Mouse (Mus musculus) urinary bladder, postnatal 25 days (tissue): ENCODE data around the gene Tmigd3.
"Not testable (repeated sequence)": the region's sequence is repeated elsewhere in the genome, so short reads cannot be mapped to it uniquely, and the experiment has no call there.

Source experiments
- DNase-seq: peaks from one replicate; pipeline ENCODE4 v3.0.0; 2022; ENCODE audit warnings: low spot score

Gene Tmigd3

DNA sequence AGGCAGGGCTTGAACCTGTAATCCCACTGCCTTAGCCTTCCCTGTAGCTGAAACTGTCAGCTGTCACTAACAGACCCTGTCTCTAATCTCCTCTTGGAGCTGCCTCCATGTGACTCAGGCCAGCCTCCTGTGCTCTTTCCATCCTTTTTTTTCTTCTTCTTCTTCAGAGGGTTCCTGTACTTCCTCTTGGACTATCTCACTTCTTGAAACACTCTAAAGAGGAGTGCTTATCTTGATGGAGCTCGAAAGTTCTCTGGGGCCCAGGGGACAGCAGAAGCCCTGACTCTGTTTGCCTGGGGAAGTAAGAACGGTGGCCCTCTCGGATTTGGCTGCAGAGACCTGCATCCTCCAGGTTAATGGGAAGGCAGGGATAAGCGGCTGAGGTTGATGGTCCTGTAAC is 33.5 kb downstream of the Tmigd3 start:
- no peak for DNase-seq

DNA sequence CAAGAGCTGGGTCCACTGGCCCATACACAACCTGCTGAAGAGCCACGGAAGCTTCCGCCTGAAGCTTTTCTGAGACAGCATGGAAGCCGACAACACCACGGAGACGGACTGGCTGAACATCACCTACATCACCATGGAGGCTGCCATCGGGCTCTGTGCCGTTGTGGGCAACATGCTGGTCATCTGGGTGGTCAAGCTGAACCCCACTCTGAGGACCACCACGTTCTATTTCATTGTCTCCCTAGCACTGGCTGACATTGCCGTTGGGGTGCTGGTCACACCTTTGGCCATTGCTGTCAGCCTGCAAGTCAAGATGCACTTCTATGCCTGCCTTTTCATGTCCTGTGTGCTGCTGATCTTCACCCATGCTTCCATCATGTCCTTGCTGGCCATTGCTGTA is 34.0 kb downstream of the Tmigd3 start:
- DNase-seq = no peak

DNA sequence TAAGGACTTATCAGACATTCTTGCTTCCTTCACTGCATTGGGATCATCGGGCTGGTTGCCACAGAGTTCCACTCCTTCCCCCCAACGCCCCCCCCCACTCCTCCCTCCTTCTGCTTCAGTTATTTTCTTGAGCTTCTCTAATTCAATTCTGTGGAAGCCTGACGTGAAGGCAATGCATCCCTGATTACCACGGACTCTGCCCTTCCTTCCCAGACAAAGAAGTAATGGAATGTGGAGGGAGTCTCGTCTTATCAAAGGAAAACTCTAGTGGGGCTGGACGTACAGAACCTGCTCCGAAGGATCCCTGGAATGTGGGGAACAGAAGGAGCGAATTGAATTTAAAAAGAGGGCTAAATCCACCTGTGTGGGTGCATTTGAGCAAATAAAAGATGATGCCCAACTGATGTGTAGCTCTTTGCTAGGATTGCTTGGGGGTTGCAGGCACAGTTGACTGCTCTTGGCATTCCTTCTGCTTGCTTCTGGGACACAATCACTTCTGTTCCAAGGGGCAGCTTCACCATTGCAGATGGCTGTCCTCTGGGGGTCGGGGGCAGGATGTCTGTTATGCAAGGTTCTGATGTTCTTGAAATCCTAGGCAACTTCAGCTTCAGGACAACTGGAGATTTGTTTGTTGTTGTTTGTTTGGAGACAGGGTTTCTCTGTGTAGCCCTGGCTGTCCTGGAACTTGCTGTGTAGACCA is 37.4 kb downstream of the Tmigd3 start:
- DNase-seq = no peak

DNA sequence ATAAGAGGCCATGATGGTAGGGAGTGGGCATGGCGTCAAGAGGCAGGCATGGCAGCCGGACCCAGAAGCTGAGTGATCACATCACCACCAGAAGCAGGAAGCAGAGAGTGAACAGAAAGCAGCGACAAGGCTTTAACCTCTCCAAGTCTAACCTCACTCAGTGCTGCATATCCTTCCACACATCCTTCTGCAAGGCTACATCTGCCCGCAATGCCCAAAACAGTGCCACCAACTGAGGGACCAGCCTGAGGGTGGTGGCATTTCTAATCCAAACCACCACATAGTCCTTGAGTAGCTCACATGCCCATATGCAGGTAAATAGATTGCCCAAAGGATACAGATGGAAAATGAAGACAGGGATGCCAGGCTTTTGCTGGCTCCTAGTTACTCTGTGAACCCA is 38.3 kb downstream of the Tmigd3 start:
- DNase-seq = no peak

DNA sequence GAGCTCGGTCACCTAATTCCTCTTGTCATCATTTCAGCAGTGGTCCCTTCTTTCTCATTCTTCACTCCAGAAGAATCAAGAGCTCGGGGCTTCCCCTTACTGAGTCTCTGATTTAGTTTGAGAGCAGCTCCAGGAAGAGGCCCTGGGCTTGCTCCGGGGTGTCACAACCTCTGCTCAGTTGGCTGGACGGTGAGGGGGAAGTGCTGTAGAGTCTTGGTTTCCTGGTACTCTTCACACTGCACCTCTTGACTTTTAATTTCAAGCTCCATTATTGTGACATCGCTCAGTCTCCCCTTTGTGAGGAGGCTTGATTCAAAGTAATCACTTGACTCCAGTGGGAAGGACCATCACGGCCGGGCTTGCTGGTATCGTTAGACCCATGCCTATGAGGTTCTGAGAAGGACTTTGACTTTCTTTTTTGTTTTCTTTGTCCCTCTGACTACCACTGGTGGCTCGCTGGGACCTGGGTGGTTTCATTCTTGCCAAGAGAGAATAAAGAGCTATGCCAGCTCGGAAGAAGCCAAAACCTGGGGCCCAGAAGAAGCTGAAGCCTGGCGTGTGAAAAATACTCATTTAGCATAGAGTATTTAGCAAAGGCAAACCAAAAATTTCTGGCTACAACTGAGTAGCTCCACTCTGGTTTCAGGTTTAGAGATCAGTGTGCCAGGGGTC is 40.0 kb downstream of the Tmigd3 start:
- no peak for DNase-seq

DNA sequence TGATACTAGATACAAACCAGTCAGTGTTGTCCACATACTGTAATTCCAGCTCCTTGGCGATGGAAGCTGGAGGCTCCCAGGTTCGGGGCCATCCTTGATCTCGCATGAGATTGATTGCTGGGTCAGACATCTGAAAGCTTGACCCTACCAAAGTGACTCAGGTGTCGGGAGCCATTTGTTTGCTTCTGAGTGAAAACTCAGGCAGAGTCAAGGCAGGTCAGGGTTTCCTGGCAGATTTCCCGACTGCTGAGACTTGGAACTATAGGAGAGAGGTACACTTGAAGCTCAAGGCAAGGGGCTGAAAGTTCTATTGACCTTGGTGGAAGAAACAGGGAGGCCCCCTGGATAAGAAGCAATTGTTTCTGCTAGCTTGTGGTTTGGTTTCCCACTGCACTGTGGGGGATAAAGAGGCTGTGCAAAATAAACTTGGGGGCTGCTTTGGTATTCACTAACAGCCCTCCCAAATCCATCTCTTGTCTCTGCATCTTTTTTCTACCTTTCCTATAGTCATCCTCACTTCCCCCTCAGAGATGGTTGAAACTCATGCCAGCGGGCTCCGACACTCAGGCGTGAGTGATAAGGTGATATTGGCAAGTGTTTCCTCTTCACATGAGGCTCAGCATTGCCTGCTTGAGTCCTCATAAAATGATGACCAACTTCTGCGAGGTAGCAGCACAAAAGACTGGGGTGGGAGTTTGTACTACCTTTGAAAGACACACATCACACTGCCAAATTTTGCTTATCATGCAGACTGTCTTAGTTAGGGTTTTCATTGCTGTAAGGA is 41.6 kb downstream of the Tmigd3 start:
- no peak for DNase-seq

DNA sequence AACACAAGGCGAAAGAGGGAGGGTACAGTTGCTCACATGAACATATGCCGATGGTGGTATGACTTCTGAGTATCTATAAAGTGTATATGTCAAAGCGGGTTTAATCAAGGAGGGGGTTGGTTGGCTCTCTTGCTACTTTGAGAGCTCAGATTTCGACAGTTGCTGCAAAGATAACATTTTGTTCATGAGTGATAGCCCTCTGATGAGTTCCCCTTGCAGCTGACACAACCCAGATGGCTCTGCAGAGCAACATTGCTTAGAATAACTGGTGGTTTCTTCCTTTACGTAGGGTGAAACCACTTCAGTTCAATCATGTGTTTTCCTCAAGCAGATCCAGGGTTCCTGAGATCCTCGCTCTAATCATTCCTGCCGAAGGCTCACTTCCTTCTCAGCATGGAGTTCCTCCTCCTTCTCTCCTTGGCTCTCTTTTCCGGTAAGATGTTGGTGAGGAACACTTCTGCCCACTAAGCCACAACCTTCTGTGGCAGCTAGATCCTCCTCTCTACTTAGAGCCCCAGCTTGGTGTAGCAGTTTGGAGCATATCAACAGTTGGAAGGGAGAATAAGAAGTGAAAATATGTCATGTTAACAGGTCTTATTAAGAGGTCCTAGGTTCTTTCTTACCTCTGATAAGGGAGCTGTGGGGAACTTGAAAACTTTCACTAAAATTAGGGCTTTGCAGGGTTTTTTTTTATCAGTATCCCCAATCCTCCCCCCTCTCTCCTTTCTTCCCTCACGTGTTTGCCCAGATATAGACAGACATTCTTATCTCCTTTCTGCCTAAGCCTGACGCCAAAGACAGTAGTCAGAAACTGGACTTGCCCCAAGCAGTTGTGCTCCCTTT is 43.4 kb downstream of the Tmigd3 start:
- no peak for DNase-seq

DNA sequence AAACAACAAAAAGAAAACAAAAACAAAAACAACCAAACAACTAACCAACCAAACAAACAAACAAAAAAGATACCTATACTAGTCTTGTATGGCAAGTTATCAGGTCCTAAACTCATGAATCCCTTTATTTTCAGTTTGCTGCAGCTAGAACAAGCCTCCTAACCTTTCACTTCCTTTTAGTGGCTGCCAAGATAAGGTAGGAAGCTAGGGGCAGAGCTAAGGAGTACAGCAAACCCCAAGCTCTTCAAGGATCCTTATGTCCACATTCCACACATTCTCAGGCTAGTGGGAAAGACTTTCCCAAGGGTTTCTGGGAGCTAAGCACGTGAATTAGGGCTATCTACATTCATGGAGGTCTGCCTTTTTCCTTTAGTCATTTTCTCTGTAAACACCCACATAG is 44.6 kb downstream of the Tmigd3 start:
- DNase-seq = no peak

DNA sequence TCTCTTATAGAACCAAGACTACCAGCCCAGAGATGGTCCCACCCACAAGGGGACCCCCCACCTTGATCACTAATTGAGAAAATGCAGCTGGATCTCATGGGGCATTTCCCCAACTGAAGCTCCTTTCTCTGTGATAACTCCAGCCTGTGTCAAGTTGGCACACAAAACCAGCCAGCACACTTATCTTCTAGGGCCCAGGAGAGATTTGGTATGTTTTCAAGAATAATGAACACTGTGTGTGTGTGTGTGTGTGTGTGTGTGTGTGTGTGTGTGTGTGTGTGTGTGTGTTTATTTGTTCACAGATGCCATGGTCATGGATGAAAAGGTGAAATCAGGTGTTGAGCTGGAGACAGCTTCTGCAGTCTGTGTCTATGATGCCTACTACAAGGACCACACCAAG is 45.8 kb downstream of the Tmigd3 start:
- DNase-seq = not testable (repeated sequence)

DNA sequence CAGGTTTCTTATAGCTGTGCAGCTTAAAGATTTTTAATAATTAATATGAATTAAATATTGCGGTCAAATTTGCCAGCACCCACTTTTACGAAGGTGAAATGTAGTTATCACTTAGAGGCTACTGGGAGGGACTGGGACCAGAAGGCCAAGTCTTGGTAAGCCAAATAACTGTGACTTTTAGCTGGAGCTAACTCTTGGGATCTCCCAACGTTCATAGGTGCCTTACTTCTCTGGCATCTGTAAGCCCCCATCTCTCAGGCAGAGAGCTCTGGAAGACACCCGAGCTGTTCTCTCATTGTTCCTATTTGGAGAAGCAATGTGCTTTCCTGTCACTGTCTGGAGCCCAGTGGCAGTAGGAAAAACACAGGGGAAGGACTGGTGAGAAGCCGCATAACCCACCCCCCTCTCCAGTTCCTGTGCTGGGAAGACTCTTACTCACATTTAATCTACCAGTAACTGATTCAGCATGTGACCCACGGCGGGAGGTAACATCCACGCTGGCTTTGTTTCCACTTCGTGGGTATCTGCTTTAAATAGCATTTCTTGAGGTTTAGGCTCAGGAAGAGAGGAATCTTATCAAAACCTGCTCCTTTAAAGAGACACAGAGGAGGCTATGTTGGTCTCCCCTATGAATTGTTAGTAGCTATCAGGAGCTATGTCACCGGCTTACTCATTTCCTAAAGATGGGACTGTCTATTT is 47.1 kb downstream of the Tmigd3 start:
- no peak for DNase-seq

DNA sequence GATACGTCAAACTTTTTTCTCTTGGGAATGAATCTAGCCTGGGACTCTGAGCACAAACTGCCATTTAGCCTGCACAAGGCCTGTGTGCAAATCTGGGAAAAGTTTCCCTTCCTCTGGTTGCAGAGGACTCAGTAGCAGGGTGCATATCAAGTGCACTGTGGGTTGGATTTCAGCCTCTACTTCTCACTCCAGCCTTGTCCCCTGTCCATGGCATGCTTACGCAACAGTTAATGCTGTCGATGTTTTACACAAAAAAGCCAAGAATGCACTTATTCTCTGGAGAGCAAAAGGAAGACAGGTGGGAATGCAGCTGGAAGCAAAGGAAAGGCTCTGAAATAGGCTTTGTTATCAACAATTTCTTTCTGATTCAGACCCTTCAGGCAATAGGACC is 47.6 kb downstream of the Tmigd3 start:
- no peak for DNase-seq

DNA sequence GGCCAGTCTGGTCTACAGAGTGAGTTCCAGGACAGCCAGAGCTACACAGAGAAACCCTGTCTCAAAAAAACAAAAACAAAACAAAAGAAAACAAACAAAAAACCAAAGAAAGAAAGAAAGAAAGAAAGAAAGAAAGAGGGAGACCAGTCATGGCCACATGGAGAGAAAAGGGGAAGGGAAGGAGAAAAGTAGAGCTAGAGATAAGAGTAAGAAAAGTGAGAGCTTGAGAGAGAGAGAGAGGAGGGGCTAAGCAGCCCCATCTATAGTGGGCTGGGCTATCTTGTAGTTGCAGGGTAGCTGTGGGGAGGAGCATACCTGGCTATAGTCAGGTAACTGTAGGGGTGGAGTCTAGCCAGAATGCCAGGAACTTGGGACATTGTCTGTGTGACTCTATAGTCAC is 50.0 kb downstream of the Tmigd3 start:
- not testable (repeated sequence) for DNase-seq

DNA sequence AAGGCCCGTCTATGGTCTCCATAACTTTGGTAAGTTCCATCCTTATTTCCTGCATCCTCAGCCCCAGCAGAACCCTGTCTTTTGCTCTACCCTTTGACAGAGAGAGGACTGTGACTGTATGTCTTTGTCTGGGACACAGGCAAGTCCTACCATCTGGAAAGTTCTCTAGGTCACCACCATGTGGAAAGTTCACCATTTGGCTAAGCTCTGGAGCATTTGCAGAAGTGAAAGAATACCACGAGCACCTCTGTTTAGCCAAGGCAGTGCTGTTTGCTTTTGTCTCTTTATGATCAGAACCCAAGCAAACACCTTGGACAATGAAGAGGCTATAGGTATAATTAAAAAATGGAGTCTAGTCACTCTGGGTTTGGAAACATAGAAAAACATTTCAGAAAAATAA is 51.3 kb downstream of the Tmigd3 start:
- no peak for DNase-seq

DNA sequence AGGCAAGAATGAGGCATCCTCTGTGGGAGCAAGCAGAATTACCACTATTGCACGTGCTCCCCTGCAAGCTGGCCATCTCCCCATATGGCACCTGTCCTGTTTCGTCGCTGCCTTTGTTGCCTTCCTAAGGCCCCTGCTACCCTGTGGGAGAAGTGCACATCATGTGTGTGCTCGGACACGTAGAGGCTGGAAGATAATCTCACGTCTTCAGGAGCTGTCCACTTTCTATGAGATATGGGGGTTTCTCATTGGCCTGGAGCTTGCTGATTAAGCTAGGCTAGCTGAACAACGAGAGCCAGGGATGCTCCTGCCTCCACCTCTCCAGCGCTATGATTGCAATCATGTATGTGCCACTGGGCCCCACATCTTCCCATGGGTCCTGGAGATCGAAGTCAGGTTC is 53.9 kb downstream of the Tmigd3 start:
- no peak for DNase-seq

DNA sequence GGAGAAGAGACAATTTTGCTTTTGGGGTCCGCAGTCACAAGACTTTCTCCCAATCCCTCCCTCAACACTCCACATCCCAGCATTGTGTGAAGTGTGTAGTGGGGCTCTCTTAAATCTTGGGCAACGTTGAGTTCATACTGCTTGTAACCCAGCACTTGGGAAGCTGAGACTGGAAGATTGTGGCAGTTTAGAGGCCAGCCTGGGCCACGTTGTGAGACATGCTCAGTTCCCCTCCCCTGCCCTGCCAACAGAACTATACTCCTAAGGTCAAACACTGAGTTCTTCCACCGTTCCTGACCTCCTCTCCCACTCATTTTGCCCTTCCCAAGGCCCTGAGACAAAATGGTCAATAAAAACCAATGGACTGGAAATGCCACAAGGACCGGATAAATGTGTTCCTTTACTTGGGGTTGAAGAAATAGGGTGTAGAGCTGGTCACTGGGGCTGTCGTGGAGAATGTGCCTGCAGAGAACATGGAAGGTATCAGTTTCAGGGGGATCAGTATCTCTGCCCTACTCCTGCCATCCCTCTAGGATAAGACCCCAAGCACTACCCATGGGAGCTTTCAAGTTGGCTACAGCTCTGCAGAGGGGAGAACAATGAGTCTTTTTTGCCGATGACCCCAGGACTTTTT is 57.0 kb downstream of the Tmigd3 start:
- DNase-seq = no peak

DNA sequence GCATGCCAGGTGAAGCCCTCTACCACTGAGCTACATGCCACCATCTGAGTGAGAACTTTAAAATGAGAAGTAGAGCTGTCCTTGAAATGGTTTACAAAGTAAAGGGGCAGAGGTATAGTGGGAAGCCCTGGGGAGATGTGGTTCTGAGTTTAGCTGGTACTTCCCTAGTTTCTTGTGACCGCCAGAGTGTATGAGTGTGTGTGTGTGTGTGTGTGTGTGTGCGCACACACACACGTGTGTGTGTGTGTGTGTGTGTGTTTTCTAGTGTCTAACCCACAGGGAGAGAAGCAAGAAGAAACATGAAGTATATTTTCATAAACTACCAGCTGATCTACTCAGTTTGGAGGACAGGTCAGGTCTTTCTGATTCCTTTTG is 57.5 kb downstream of the Tmigd3 start:
- DNase-seq = no peak

DNA sequence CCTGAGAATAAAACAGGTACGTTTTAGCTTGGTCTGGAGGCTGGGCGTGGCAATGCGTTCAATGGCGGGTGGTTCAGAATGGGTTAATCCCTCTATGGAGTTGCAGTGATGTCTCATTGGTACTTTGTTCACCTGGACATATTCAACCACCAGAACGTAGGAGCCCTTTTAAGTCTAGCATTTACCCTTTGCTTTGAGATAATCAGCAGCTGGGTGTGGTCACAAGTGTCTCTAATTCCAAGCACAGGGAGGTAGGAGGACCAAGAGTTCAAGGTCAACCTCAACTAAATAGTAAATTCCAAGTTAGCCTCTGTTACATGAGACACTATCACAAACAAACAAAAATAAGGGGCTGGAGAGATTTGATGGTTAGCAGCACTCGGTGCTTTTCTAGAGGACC is 58.1 kb downstream of the Tmigd3 start:
- no peak for DNase-seq

DNA sequence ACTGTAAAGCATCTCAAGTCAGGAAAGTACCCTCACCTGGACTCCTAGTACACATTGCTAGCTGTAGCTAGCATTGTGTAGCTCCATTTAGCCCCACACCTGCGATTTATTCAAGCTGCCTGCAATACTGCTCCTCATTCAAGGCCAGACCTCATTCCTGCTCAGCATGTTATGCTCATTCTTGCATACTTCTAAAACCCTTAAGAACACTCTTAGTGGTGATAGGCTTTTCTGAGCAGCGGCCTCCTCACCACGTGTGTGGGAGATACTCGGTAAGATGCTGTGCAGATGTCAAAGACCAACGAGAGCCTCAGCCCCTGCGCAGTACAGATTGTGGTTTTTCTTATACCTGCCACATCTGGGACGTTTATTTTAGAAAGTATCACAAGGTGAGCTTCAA is 59.1 kb downstream of the Tmigd3 start:
- no peak for DNase-seq

DNA sequence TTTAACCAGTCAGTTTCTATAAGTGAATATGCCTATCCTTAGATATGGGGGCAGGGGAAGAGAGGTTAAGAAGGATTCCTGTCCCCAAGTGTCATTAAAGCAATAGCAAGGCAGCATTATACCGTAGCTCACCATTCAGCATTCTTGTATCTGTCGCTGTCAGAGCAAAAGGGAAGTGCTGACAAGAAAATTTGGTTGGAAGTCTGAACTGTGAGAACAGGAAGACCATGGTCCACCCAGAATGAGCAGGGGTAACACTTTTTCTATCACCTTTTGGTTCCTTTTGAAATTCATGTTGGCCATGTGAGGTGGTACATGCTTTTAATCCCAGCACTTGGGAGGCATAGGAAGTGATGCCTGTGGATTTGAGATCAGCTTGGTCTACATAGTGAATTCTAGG is 60.4 kb downstream of the Tmigd3 start:
- no peak for DNase-seq

DNA sequence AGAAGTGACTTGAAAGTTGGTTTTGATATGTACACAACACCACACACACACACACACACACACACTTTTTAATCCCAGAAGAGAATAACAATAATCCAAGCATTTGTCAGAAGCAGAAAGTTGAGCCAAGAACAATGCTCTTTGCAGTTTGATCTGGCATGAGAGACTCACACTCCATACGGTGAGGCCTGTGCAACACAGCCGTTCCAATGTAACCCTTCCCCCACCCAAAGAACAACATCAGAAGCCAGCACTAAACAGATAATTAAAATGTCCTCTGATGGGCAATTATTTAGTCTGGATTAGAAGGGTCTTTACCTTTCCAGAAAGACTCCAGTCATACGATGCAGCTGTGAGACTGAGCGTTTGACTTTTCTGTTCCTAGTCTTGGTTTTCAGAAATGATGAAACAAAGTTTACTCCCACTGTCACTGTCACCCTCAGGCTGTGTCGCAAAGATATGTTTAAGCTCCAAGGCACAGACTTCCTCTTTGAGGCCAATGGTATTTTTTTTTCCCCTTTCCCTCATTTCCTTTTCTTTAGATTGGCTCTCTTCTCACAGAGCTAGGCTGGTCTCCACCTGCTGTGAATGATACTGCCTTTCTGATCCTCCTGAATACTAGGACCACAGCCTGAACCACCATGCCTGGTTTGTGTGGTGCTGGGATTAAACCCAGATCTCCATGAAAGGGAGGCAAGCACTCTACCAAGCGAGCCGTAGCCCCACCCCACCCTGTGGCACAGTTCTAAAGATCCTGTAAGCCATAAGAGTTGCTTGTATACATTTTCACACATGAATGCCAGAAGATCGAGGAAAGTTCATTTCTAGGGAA is 61.8 kb downstream of the Tmigd3 start, which contains the start of gene I830077J02Rik:
Gene I830077J02Rik (minus strand): TSS at position 425 of the 832 bp plus-strand sequence.
- no peak for DNase-seq
